Mouse (Mus musculus) liver, adult 2 months (tissue): Measurements from ENCODE around the gene Tspan17. TPM values are rescaled to one million over a fixed set of nuclear protein-coding genes. Genes with fewer than 3 reads are reported as not detected.

Experiments
- DNase-seq: peaks from one replicate; pipeline ENCODE4 v3.0.0-alpha.2; 2011; ENCODE audit warnings: low read depth, low spot score; ENCODE audit errors: extremely low read depth
- H3K27ac ChIP-seq: fragments of 200-500 bp; replicated peaks from 2 replicates; pipeline ENCODE4 v1.5.1; 2012; ENCODE audit warnings: low read depth, mild to moderate bottlenecking, control low read depth, inconsistent platforms, low read length; ENCODE audit not compliant: insufficient read depth
- H3K27me3 ChIP-seq: fragments of 200-500 bp; 2 replicates; pipeline ENCODE4 v1.6.1; 2012; ENCODE audit warnings: mild to moderate bottlenecking, moderate library complexity, low read length, inconsistent platforms; ENCODE audit not compliant: control insufficient read depth, insufficient read depth
- H3K36me3 ChIP-seq: fragments of 200-500 bp; 2 replicates; pipeline ENCODE4 v1.6.1; 2012; ENCODE audit warnings: low read length, inconsistent platforms; ENCODE audit not compliant: control insufficient read depth, insufficient read depth
- H3K4me1 ChIP-seq: fragments of 200-500 bp; 2 replicates; pipeline ENCODE4 v1.6.1; 2011; ENCODE audit warnings: low read length; ENCODE audit not compliant: control insufficient read depth, insufficient read depth
- H3K4me3 ChIP-seq: fragments of 200-500 bp; 2 replicates; pipeline ENCODE4 v1.5.1; 2011; ENCODE audit warnings: low read depth, mild to moderate bottlenecking, control low read depth, low read length, moderate library complexity; ENCODE audit not compliant: insufficient read depth
- H3K79me2 ChIP-seq: fragments of 200-500 bp; 2 replicates; pipeline ENCODE4 v1.6.1; 2012; ENCODE audit warnings: inconsistent platforms, mild to moderate bottlenecking, low read length, moderate library complexity; ENCODE audit not compliant: control insufficient read depth, insufficient read depth
- H3K9ac ChIP-seq: fragments of 200-500 bp; 2 replicates; pipeline ENCODE4 v1.6.1; 2012; ENCODE audit warnings: low read depth, mild to moderate bottlenecking, control low read depth, inconsistent platforms, low read length
- CTCF ChIP-seq: fragments of 200-500 bp; IDR thresholded peaks from 2 replicates; pipeline ENCODE4 v1.5.1; 2011; ENCODE audit warnings: low read depth, low read length, control low read depth
- POLR2A ChIP-seq: fragments of 200-500 bp; IDR thresholded peaks from 2 replicates; pipeline ENCODE4 v1.6.1; 2011; ENCODE audit warnings: low read length, control low read depth; ENCODE audit not compliant: insufficient read depth; ENCODE audit errors: extremely low read depth
- WGBS: fragments of 180-500 bp; shearing (Covaris S2); methylation state at CpG from one replicate; pipeline ENCODE4 v1.1.7; 2018; 5-methylcytosine and 5-hydroxymethylcytosine counted together
- polyA plus RNA-seq: library from polyadenylated mRNA; depleted of rRNA; stranded (reverse); fragments of >200 nt; gene quantifications from 2 replicates; pipeline ENCODE4 v1.2.3, GENCODE M21; 2012
- total RNA-seq: library from RNA; depleted of rRNA; stranded (reverse); fragments of >200 nt; gene quantifications from 2 replicates; pipeline ENCODE4 v1.2.3, GENCODE M21; 2014

Gene Tspan17
- total and polyA plus RNA-seq, 2 experiments: 0.74 to 1.4 TPM

DNA sequence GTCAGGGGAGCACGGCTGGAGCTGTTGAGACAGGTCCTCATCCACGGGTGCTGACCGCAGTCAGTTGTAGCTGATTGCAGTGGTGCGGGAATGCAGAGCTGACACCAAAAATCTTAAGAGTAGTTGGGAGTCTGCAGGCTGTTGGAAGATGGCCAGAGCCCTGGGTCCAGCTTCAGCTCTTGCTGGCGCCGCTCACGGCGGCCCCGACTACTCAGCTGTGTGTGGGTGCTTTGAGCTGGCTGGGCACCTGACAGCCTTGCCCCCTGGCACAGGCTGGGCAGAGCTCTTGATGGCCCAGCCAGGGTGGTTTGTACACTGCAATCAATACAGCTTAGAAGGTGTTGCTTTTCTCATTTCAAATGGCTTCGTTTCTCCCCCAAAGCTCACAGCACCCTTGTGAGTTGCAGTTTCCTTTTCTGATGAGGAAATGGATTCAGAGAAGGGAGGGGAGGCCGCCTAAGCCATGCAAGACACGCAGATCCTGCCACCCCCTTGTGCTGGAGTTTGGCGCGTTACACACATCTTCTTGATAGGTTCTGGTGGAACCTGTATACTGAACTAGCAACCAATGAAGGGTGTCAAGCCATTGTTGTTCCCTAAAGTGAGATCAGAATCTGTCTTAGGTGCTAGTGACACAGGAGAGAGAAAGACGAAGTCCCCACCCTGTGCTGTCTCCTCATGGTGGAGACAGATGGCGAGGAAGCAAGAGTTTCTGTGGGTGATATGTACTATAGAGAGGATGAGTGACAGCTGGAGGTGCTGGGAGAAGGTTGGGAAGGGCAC, 8.9 kb downstream of the Tspan17 start:
- no peak for TF ChIP-seq CTCF
- TF ChIP-seq POLR2A: no peak
- Histone ChIP-seq H3K9ac (no peak overlapping the region), H3K79me2 (no peaks in the 10 kb centered on the region), H3K36me3 (no peaks in the 10 kb centered on the region), H3K4me1 (no peaks in the 10 kb centered on the region), H3K27ac (no peak overlapping the region), H3K27me3 (no peaks in the 10 kb centered on the region), H3K4me3 (no peak overlapping the region)
- WGBS: 75% methylated on average over 16 of the region's 16 CpGs
- no peak for DNase-seq

DNA sequence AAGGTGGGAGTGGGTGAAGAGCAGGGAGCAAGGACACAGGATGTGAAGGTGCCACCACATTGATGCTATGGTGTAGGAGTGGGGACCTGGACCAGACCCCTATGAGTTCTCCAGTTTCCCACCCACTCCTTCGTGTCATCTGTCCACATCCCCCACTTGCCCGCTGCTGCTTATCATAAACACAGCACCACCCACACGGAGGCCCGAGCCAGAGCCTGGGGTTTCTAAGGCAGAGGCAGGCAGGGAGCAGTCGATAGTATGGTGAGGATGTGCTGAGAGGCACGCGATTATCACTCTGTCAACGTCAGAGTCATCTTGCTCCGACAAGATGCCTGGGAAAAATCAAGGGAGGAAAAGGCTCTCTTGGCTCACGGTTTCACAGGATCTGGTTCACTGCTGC, 9.6 kb downstream of the Tspan17 start:
- no peak for DNase-seq
- 59% methylated on average over 10 of the region's 10 CpGs for WGBS

DNA sequence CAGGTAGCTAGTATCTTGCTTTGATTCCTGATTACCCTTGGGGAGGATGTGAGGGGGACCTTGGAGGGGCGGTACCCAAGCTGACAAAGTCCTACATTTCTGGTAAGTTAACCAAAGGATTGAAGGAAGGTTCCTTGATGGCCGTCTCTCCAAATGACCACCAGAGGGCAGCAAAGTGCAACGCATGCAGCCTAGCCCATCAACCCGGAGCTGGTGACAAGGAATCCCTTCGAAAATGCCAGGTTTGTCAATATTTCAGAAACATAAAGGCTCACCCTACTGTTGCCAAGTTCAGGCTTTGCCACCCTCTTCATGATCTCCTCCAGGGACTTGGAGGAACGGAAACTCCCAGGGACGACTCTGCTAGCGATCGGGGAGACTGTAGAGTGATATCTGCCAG, 10.5 kb downstream of the Tspan17 start:
- TF ChIP-seq CTCF (peak; percentile 96), POLR2A (no peak)
- WGBS: 20% methylated on average over 9 of the region's 9 CpGs
- Histone ChIP-seq H3K27me3 (no peaks in the 10 kb centered on the region), H3K36me3 (no peaks in the 10 kb centered on the region), H3K4me1 (no peaks in the 10 kb centered on the region), H3K4me3 (no peak overlapping the region), H3K9ac (no peak overlapping the region), H3K79me2 (no peaks in the 10 kb centered on the region), H3K27ac (no peak overlapping the region)
- peak; percentile 46 for DNase-seq

More for the DNA sequence above, 9.6 kb downstream of the Tspan17 start:
- no peaks in the 10 kb centered on the region for H3K79me2 ChIP-seq
- H3K27ac ChIP-seq: no peak overlapping the region
- H3K36me3 ChIP-seq: no peaks in the 10 kb centered on the region
- no peak overlapping the region for H3K4me3 ChIP-seq
- H3K4me1 ChIP-seq: no peaks in the 10 kb centered on the region
- H3K27me3 ChIP-seq: no peaks in the 10 kb centered on the region
- H3K9ac ChIP-seq: no peak overlapping the region
- TF ChIP-seq POLR2A: no peak

DNA sequence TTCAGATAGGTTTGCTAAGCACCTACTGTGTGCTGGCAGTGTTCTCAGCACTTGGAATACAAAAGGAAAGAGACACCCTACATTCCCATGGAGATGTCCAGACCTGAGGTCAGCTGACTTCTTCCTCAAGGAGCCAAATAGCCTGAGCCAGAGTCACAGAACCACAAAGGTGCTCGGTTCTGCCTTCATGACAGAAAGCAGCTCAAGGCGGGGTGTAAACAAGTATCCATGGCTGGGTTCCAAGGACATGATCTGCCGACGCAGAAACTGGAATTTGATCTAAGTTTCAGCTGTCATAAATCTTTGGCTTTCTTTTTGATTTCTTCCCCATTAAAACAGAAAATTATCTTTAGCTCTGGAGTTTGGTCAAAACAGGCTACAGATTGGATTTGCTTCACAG, 11.0 kb downstream of the Tspan17 start:
- 49% methylated on average over 4 of the region's 4 CpGs for WGBS
- no peak for DNase-seq
- H3K36me3 ChIP-seq: no peaks in the 10 kb centered on the region
- H3K79me2 ChIP-seq: no peaks in the 10 kb centered on the region
- H3K27me3 ChIP-seq: no peaks in the 10 kb centered on the region
- no peaks in the 10 kb centered on the region for H3K4me1 ChIP-seq
- H3K27ac ChIP-seq: no peak overlapping the region
- H3K4me3 ChIP-seq: no peak overlapping the region
- H3K9ac ChIP-seq: no peak overlapping the region
- no peak for TF ChIP-seq POLR2A
- no peak for TF ChIP-seq CTCF

DNA sequence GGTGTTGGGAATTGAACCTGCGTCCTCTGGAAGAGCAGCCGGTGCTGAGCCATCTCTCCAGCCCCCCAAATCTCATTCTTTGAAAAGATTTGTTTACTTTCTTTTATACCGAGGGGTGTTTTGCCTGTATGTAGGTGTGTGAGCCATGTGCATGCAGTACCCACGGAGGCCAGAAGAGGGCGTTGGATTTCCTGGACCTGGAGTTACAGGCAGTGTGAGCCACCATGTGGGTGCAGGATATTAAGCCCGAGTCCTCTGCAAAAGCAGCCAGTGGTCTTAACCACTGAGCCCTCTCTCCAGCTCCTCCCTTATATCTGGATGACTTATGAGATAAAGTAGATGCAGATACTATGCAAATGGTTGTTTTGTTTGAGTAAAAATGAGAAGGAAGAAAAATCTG, 13.8 kb downstream of the Tspan17 start:
- Histone ChIP-seq H3K9ac (no peak overlapping the region), H3K27me3 (peaks cover 5% of the 10 kb centered on the region; the same call in 1 of the 2 replicates), H3K4me1 (no peaks in the 10 kb centered on the region), H3K79me2 (no peaks in the 10 kb centered on the region), H3K4me3 (no peak overlapping the region), H3K27ac (no peak overlapping the region), H3K36me3 (no peaks in the 10 kb centered on the region)
- TF ChIP-seq POLR2A (no peak), CTCF (peak; percentile 22; the same call in 1 of the 2 replicates)
- 78% methylated on average over 6 of the region's 6 CpGs for WGBS
- DNase-seq: no peak

DNA sequence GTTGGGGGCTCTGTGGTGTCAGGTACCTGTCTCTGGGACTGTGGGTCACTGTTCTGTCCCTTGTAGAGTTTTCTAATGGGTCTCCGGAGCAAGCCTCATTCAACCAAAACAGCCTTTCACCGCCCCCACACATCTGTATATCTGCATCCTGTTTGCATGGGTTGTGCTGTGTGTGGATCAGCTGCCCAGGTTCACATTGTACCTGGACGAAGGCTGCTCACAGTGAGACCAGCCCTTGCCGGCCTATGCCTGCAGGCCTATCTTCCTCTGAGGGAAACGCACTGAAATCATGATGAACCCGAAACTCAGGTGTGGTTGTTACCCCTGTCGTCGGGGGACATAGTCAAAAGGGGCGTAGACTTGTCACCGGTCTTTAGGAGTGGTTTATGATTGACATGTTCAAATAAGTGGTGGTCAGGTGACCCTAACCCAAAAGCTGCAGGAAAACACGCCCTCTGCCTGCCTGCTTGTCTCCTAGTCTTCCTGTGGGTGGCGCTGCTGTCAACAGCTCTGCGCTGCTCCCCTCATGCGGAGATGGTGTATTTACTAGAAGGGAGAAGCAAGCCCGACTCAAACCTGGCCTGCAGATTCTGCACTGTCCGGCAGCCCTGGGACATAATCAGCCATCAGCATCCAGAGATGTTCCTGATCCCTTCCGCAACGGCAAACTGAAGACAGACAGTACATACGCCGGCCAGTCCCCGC, 16.1 kb downstream of the Tspan17 start:
- Histone ChIP-seq H3K9ac (no peak overlapping the region), H3K79me2 (no peaks in the 10 kb centered on the region), H3K27me3 (peaks cover 5% of the 10 kb centered on the region; the same call in 1 of the 2 replicates), H3K4me3 (no peak overlapping the region), H3K36me3 (no peaks in the 10 kb centered on the region), H3K4me1 (no peaks in the 10 kb centered on the region), H3K27ac (no peak overlapping the region)
- WGBS: 37% methylated on average over 21 of the region's 21 CpGs
- DNase-seq: no peak
- TF ChIP-seq CTCF (peak; percentile 38), POLR2A (no peak)
